Mouse (Mus musculus): ENCODE data around the gene Supt20. TPM values are rescaled to one million over a fixed set of nuclear protein-coding genes. Genes with fewer than 3 reads are reported as not detected.

Supt20 gene
- polyA plus RNA-seq, 1 experiment from 2014 or later = 126 TPM

DNA sequence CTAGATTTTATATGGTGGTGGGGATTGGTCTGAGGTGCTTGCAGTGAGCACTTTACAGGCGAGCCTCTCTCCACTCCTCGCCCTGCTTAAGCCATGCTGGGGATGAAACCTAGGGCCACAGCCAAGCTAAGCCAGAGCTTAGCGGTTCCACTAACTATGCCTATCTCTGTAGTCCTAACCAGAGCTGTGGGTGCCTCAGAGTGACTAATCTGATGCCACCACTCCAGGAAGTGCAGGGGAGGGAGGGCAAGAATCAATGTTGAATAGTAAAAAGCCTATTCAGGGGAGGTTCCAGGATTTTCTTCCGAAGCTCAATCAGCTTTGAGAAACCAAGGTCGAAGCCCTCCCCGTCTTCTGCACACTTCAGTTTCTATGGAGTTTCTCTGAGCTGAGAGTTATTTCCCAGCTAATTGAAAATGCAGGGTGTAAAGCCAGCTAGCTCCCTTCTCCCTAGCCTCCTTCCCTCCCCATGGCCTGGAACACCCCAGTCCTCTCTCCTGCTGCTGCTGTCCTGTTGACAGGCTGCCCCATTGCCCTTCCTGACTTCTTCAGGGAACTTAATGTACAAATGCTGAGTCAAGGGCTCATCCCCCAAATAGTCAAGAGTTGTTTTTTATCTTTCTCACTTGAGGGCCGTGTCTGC is 83.5 kb downstream of the Supt20 start:
- Histone ChIP-seq H3K36me3 (replicated peaks; ENCODE audit: control insufficient read depth, insufficient read depth, low read depth, low read length) (no peaks in the 10 kb centered on the region), H3K9me3 (replicated peaks; ENCODE audit: control insufficient read depth, low read length) (no peaks in the 10 kb centered on the region), H3K4me2 (ENCODE audit: low read depth, low read length) (no peak overlapping the region), H3K4me3 (ENCODE audit: low read depth, low read length) (no peak overlapping the region), H3K4me1 (ENCODE audit: control insufficient read depth, insufficient read depth, low read length) (no peaks in the 10 kb centered on the region), H3K27ac (replicated peaks; ENCODE audit: low read depth, low read length) (no peak overlapping the region), H3K27me3 (ENCODE audit: control insufficient read depth, insufficient read depth, low read length) (no peaks in the 10 kb centered on the region), H3K9ac (replicated peaks; ENCODE audit: low read length) (no peak overlapping the region)
- WGBS = 69% methylated on average over 7 of the region's 7 CpGs
- ATAC-seq (replicated peaks; ENCODE audit: insufficient number of reproducible peaks, low FRiP score, low TSS enrichment, low read depth) (no peak), DNase-seq (ENCODE audit: low spot score) (no peak)

Other genes with a start within 250 kb of the Supt20 start
- gene Gm21958, start 21.5 kb downstream of the Supt20 start, polyA plus RNA-seq (2014; fragmentation: Nextera tagmentation; extraction: Ambion mirVana) = 1.1 and 1.9 TPM in 2 replicates
- gene Exosc8, start 42.6 kb downstream of the Supt20 start, polyA plus RNA-seq (2014; fragmentation: Nextera tagmentation; extraction: Ambion mirVana) = 165 and 176 TPM in 2 replicates
- 45.9 and 46.1 TPM in 2 replicates for gene Alg5, start 42.7 kb downstream of the Supt20 start, polyA plus RNA-seq (2014; fragmentation: Nextera tagmentation; extraction: Ambion mirVana)
- 1.2 TPM in 2 replicates for gene Smad9, start 62.8 kb downstream of the Supt20 start, polyA plus RNA-seq (2014; fragmentation: Nextera tagmentation; extraction: Ambion mirVana)
- 43.2 and 44.3 TPM in 2 replicates for gene Rfxap, start 115.0 kb downstream of the Supt20 start, polyA plus RNA-seq (2014; fragmentation: Nextera tagmentation; extraction: Ambion mirVana)
- 0.32 and 0.60 TPM in 2 replicates for gene Sertm1, start 223.1 kb downstream of the Supt20 start, polyA plus RNA-seq (2014; fragmentation: Nextera tagmentation; extraction: Ambion mirVana)